Mouse (Mus musculus): Measurements from ENCODE around the gene 1810062G17Rik. TPM values are rescaled to one million over a fixed set of nuclear protein-coding genes. Genes with fewer than 3 reads are reported as not detected.

Gene 1810062G17Rik
- total RNA-seq (2023) = 0.66 to 0.89 TPM (median 0.67 TPM) in 3 of 4 replicates, not detected in the other

DNA sequence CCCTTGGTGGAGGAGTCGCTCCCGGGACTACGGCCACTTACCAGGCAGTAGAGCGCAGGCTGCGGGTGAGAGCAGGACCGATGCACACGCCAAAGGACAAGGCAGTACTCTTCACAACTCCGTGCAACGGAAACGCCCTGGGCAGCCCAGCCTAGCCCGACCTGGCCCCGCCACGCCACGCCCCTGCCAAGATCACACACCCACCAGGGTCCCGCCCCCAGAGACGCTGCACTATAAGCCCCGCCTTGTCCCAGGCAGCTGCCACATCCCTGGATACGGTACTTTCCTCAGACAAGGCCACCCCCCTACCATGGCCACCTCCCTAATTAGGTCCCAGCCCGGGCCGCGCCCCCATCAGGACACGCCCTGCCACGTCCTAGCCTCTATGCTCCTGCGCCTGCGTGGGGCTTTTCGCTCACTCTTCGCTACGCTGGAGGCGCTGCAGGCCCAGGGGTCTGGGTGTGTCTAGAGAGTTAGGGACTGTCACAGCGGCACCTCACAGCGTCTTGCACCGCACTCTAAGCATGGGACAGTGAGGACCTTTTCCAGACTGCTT lies at the start of gene 1810062G17Rik, which contains the start of gene Anxa5:
Gene 1810062G17Rik, plus strand, starts transcription at position 406 of the 556 bp plus-strand sequence.
Gene Anxa5, minus strand, starts transcription at position 363 of the 556 bp plus-strand sequence.

DNA sequence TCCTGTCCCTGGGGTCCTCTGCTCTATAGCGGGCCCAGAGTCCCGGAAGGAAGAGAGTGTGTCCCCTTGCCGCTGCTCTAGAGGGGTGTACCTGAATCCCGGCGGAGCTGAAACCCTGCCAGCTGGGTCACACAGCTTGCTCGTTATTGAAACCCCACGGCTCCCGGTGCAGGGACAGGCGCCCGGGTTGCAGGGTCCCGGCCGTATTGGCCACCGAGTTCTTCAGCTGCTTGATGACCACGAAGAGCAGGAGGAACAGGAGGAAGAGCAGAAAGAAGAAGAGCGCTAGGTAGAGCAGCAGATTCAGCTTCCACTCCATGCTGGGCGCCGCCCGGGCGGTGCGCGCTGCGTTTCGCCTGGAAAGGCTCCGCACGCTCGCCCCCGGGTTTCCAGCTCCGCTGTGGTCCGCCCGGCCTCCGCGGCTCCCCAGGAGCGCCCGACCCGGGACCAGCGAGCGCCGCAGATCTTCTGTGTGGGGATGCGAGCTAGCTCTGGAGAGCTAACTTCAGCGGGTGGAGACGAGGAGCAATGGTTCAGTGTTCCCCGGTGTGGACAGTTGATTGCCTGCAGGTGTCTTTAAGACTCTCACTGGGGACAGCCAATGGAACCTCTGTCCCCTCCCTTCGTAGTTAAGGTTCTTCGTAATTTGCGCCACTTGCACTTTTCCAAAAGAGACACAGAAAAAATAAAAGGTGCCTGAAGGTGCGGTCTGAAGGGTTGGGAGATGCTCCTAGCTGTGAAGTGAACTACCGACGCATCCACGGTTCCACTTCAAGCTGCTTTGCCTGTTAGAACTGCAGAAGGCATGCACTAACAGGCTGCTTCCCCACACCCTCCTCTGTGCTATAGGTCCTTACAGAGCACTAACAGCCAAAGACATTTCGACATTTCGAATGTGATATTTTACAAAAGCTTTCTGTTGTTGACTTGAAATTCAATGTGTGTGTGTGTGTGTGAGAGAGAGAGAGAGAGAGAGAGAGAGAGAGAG lies 45.6 kb downstream of the 1810062G17Rik start, which contains the start of gene Gm11549:
Gene Gm11549, minus strand, starts transcription at position 741 of the 988 bp plus-strand sequence.

Other genes with a start within 250 kb of the 1810062G17Rik start
- 24.4 to 33.1 TPM (median 27.1 TPM) in 4 replicates for gene Anxa5, start within 50 bp of the 1810062G17Rik start, total RNA-seq (2023)
- not detected in 4 replicates for gene Gm11549, start 45.9 kb downstream of the 1810062G17Rik start, total RNA-seq (2023)
- 32.1 to 42.4 TPM (median 37.4 TPM) in 4 replicates for gene Exosc9, start 76.7 kb downstream of the 1810062G17Rik start, total RNA-seq (2023)
- gene Ccna2, start 96.2 kb downstream of the 1810062G17Rik start, total RNA-seq (2023) = 1.1 to 3.0 TPM (median 2.2 TPM) in 4 replicates
- gene Bbs7, start 137.5 kb downstream of the 1810062G17Rik start, total RNA-seq (2023) = 0.77 to 1.0 TPM (median 0.83 TPM) in 4 replicates
- not detected in 4 replicates for gene Trpc3, start 214.2 kb downstream of the 1810062G17Rik start, total RNA-seq (2023)

Measured in B cell, adult 62 days (primary cell).